Mouse (Mus musculus): ENCODE data around the gene Pcyt1a.

DNA sequence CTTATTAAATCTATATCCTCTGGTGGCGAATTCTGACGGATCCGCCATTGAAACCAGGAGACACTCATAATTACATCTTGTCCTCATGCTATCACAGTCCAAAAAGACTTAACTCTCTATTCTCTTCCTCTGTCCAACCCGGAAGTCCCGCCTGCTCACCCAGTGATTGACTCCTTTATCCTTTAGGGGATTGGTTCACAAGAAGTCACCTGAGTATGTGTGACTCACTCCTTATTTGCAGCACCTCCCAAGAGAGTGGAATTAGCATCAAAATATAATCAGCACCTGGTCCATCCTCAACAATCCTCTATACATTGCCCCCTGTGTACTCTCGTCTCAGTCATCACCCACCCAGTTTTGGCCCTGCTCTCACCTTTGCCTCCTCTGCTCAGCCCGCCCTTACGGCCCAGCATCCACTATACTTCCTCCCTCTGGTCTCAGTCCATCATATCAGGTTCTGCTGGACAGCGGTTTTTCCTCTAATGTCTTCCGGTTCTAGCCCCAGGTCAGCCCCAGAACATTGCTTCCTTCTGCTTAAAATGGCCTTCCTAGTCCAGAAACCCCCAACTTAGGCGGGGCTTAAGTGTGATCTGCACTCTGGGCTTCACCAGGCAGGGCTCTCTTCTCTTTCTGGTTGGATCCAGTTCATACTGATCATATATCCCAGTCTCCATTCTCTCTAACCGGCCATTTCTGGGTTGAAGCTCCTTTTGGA lies 72.1 kb downstream of the Pcyt1a start:
- TF ChIP-seq CTCF (IDR thresholded peaks at IDR 0.05; ENCODE audit: low read depth, low read length) = no peak
- no peak for TF ChIP-seq GATA2 (IDR thresholded peaks at IDR 0.05; ENCODE audit: borderline replicate concordance, low read depth, low read length)

Data from G1E (cell line).